Mouse (Mus musculus) E14TG2a.4 (cell line): ENCODE measurements around the gene Elane.

ENCODE experiments used
- CTCF ChIP-seq: conservative IDR thresholded peaks from 2 replicates; pipeline ENCODE4 v1.5.1; 2014; ENCODE audit warnings: low read length
- NANOG ChIP-seq: IDR thresholded peaks from 2 replicates; pipeline ENCODE4 v1.6.1; 2014; ENCODE audit warnings: borderline replicate concordance, low read length, mixed read lengths
- POU5F1 ChIP-seq: IDR thresholded peaks from 2 replicates; pipeline ENCODE4 v1.6.1; 2014; ENCODE audit warnings: low read length, borderline replicate concordance

DNA sequence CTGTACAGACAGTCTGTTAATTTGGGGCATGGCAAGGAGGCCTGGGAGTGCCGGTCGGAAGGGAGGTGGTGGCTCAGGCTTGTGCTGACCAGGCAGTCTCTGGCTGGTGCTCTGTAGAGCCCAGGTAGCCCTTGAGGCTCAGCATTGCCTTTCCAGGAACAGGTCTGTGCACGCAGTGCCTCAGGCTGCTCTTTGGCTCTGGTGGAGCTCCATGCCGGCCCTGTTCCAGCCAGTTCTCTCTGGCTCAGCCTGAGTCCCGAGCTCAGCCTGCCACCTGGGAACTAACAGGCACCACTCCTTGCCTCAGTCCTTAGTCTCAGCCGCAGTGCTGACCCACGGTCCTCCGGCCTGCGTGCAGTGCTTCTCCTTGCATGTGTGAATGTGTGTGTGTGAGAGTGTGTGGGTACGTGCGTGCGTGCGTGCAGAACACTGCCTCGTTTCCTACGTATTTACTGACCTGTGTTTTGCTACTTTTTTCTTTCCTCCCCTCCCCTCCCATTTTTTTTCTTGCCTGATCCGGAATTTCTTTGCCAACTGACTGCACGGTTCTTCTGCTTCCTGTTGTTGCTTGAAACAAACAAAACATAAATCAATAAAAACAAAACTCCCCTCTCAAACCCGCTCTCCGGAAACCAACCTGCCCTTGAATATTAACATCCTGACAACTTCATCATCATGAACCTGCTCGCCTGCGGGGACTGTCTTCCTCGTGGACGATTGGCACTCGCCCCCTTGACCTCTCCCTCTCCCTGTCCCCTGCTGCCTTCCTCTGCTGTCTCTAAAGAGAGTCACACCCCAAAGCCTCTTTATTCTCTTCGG, 24.6 kb upstream of the Elane start:
- no peak for TF ChIP-seq CTCF
- TF ChIP-seq POU5F1 = no peak
- TF ChIP-seq NANOG = no peak
